Mouse (Mus musculus) forebrain, embryonic 10.5 days (tissue): ENCODE measurements at regions not wholly inside any gene's neighbourhood (a gene's known extent, or its start where the extent isn't known, plus 50 kb on each side); places are given as distances from the start of the nearest gene placed in this dataset.

Experiments used
- DNase-seq: peaks from one replicate; pipeline ENCODE4 v3.0.0-alpha.2; 2017; ENCODE audit warnings: low spot score; ENCODE audit errors: extremely low spot score
- H3K27ac ChIP-seq: fragments of 300-500 bp; sonication (generic); 2 replicates; pipeline ENCODE4 v1.5.1; 2016; ENCODE audit warnings: mild to moderate bottlenecking
- H3K27me3 ChIP-seq: fragments of 300-500 bp; sonication (generic); 2 replicates; pipeline ENCODE4 v1.6.1; 2016; ENCODE audit warnings: mild to moderate bottlenecking; ENCODE audit not compliant: poor library complexity, severe bottlenecking
- H3K36me3 ChIP-seq: fragments of 300-500 bp; sonication (generic); replicated peaks from 2 replicates; pipeline ENCODE4 v1.6.1; 2016; ENCODE audit warnings: mild to moderate bottlenecking, moderate library complexity
- H3K4me1 ChIP-seq: fragments of 300-500 bp; sonication (generic); 2 replicates; pipeline ENCODE4 v1.6.1; 2016
- H3K4me3 ChIP-seq: fragments of 300-500 bp; sonication (generic); 2 replicates; pipeline ENCODE4 v1.5.1; 2016; ENCODE audit warnings: mild to moderate bottlenecking, moderate library complexity
- H3K9me3 ChIP-seq: fragments of 300-500 bp; sonication (generic); 2 replicates; pipeline ENCODE4 v1.6.1; 2016; ENCODE audit warnings: mild to moderate bottlenecking, moderate library complexity
- WGBS: fragments of 180-500 bp; shearing (Covaris S2); methylation state at CpG from one replicate; pipeline ENCODE4 v1.1.7; 2016; 5-methylcytosine and 5-hydroxymethylcytosine counted together

DNA sequence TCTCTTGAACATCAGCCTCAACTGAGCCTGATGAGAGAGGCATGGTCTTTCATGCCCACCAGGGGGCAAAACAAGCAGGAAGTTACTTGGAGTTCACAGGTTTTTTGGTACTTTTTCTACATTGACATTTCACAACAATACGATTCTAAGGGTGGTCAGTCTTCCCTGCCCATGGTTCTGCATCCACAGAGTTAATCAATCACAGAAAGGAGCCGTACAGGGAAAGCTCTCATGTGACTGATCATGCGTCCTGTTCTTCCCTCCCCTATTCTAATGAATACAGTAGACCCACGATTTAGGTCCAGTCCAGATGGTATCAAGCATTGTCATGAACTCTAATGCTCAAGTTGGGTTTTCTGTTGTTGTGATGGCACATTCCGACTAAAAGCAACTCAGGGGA, 115.6 kb upstream of the Cyyr1 start:
- no peak for DNase-seq

GRCm38 (mm10) chr16:85667790-85668189, 114.6 kb upstream of the Cyyr1 start:
- H3K27me3 ChIP-seq, result no peaks in the 10 kb centered on the region
- DNase-seq, result no peak
- H3K4me3 ChIP-seq, result no peak overlapping the region
- H3K36me3 ChIP-seq, result no peaks in the 10 kb centered on the region
- no peak overlapping the region for H3K27ac ChIP-seq
- no peaks in the 10 kb centered on the region for H3K4me1 ChIP-seq
- H3K9me3 ChIP-seq, result no peaks in the 10 kb centered on the region
- 73% methylated on average over 1 of the region's 1 CpGs for WGBS

More for the DNA sequence above, 115.6 kb upstream of the Cyyr1 start:
- Histone ChIP-seq H3K27me3 (no peaks in the 10 kb centered on the region), H3K9me3 (no peaks in the 10 kb centered on the region), H3K27ac (no peak overlapping the region), H3K4me3 (no peak overlapping the region), H3K36me3 (no peaks in the 10 kb centered on the region), H3K4me1 (no peaks in the 10 kb centered on the region)
- 85% methylated on average over 5 of the region's 5 CpGs for WGBS

GRCm38 (mm10) chr16:85649516-85649915, 96.3 kb upstream of the Cyyr1 start:
- Histone ChIP-seq H3K36me3 (no peaks in the 10 kb centered on the region), H3K27me3 (no peaks in the 10 kb centered on the region), H3K9me3 (no peaks in the 10 kb centered on the region; the same call in 1 of the 2 replicates), H3K4me1 (no peaks in the 10 kb centered on the region), H3K27ac (no peak overlapping the region), H3K4me3 (no peak overlapping the region)
- no peak for DNase-seq
- 92% methylated on average over 1 of the region's 1 CpGs for WGBS

- 92% methylated on average over 4 of the region's 4 CpGs for WGBS
- Histone ChIP-seq H3K27ac (no peak overlapping the region), H3K36me3 (no peaks in the 10 kb centered on the region), H3K4me3 (no peak overlapping the region), H3K4me1 (no peaks in the 10 kb centered on the region), H3K27me3 (no peaks in the 10 kb centered on the region), H3K9me3 (no peaks in the 10 kb centered on the region)
- DNase-seq, result no peak
Observed at GRCm38 (mm10) chr16:85640992-85641391, 87.8 kb upstream of the Cyyr1 start.

DNA sequence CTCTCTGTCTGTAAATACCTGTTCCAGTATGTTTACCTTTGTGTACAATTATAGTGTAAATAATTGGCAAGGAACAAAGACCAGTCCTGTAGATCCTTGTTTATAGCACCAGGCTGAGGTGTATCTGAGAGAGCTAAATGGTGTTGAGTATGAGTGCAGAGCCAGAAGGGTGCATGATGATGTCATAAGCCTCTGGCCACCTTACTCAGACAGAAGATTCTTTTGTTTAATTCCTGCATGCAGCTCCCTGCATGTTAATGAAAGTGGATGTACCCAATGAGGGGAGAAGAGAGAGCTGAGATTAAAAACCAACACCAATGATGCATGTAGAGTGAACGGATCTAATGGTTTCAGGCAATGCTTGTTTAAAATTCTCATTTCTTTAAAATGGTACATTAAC, 83.9 kb upstream of the Cyyr1 start:
- Histone ChIP-seq H3K27ac (no peak overlapping the region), H3K4me1 (no peaks in the 10 kb centered on the region), H3K4me3 (no peak overlapping the region), H3K27me3 (no peaks in the 10 kb centered on the region), H3K36me3 (no peaks in the 10 kb centered on the region), H3K9me3 (no peaks in the 10 kb centered on the region)
- no peak for DNase-seq
- WGBS, result 91% methylated on average over 1 of the region's 1 CpGs

- Histone ChIP-seq H3K4me3 (no peak overlapping the region), H3K27me3 (no peaks in the 10 kb centered on the region), H3K4me1 (no peaks in the 10 kb centered on the region), H3K9me3 (no peaks in the 10 kb centered on the region), H3K27ac (no peak overlapping the region), H3K36me3 (no peaks in the 10 kb centered on the region)
- DNase-seq, result no peak
- 90% methylated on average over 3 of the region's 3 CpGs for WGBS
Observed at GRCm38 (mm10) chr16:85629738-85630137, 76.5 kb upstream of the Cyyr1 start.

DNA sequence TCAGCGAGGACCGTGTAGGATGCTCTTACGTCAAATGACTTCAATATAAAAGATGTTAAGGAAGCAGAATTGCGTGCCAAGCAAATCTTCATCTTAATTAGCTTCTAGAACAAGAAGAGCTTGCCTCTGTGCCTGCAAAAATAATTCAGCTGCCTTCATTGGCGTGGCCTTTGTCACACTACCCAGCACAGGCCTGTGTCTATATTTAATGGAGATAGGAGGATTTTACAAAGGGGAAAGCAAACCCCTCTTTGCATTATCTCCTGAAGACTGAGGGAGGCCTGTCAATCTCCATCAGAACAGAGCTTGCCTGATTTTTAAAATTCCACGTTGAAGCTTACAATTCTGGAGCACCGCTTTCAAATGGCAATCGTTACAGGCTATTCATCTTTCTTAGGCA, 71.3 kb upstream of the Cyyr1 start:
- Histone ChIP-seq H3K4me1 (no peaks in the 10 kb centered on the region), H3K27ac (no peak overlapping the region), H3K36me3 (no peaks in the 10 kb centered on the region), H3K27me3 (no peaks in the 10 kb centered on the region), H3K9me3 (no peaks in the 10 kb centered on the region), H3K4me3 (no peak overlapping the region)
- DNase-seq, result no peak
- WGBS, result 70% methylated on average over 8 of the region's 8 CpGs

DNA sequence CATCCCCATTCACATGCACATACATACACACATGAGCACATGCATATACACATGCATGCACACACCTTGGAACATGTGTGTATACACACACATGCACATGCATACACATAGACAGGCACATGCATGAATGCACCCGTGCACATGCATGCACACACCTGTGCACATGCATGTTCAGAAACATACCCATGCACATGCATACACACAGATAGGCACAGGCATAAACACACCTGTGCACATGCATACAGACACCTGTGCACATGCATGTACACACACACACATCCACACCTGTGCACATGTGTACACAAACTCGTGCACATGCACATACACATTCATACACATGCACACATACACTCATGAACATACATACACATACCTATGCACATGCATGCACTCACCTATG, 50.9 kb upstream of the Cyyr1 start:
- no peaks in the 10 kb centered on the region for H3K9me3 ChIP-seq
- no peak for DNase-seq
- no peak overlapping the region for H3K27ac ChIP-seq
- 85% methylated on average over 2 of the region's 2 CpGs for WGBS
- no peaks in the 10 kb centered on the region for H3K36me3 ChIP-seq
- H3K4me3 ChIP-seq, result no peak overlapping the region
- no peaks in the 10 kb centered on the region for H3K27me3 ChIP-seq
- no peaks in the 10 kb centered on the region for H3K4me1 ChIP-seq
